Mouse (Mus musculus): ENCODE data around the gene Enpp4. TPM values are rescaled to one million over a fixed set of nuclear protein-coding genes. Genes with fewer than 3 reads are reported as not detected.

Enpp4 gene
- total RNA-seq, 2 experiments from 2014 or later, result 22.0 to 27.1 TPM

DNA sequence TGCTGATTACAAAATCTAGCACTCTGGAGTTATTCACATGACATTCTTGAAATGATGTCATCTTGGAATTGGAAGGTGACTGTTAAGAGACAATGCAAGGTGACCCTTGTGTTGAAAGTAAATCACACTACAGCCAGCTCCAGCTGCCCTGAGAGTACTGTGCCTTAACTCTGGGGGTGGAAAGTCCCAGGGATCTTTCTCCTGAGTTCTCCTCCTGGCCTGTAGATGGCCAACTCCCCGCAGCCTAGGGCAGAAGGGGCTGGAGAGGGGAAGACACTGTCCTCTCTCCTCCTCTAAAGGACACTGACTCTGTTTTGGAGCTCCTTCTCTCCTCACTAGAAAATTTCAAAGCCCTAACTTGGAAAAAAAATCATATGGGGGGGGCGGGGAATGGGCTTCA, 14.1 kb downstream of the Enpp4 start:
- no peak for DNase-seq

DNA sequence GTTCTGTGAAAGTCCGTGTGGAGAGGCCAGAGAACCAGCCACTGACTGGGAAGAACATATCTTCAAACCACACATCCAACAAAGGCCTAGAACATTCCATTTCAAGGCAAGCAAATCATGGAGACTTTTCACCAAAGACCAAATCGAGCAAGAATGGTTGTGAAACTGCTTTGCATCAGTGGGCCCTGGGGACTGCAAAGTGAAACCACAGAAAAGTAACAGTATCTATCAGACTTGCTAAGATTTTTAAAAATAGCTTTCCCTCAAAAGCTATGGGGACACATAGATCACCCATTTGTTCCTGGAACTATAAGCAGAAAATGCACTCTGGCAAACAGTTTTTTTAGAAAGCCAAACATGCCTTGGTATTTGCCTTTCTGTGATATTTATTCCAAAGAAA, 14.7 kb downstream of the Enpp4 start:
- no peak for DNase-seq

DNA sequence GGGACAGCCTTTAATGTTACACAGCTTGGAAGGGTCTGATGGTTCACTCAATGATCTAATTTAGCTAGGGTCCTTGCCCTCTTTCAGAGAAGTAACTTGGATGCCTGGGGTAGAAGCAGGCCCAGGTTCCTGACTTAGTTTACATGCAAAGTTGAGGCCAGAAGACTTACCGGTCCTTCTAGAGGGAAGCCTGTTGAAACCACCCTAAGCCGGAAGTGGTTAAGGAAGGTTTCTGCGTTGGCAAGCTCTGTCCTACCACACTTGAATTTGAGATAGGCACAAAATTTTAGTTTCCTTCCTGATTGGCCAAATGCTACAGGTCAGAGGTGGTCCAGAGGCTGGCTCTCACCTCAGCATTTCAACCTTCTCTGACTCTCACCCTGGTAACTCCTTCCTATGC, 17.4 kb downstream of the Enpp4 start:
- DNase-seq, result no peak

DNA sequence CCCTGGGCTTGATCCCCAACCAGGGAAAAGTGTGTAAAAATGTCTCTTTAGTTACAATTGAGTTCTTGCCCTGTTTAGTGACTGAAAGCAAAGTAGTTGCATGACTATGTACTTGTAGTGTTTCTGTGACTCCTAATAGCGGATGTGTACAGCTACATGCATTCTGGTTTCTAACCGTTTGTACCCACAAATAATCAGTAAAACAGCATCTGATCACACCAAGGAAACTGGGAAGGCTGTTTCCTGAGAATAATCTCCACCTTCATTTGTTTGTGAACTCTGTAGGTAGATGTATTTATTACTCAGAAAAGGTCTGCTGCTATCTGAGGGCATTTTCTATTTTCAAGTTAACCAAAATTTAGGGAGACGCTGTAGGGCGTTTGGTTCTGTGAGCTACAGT, 22.5 kb downstream of the Enpp4 start:
- DNase-seq, result no peak

DNA sequence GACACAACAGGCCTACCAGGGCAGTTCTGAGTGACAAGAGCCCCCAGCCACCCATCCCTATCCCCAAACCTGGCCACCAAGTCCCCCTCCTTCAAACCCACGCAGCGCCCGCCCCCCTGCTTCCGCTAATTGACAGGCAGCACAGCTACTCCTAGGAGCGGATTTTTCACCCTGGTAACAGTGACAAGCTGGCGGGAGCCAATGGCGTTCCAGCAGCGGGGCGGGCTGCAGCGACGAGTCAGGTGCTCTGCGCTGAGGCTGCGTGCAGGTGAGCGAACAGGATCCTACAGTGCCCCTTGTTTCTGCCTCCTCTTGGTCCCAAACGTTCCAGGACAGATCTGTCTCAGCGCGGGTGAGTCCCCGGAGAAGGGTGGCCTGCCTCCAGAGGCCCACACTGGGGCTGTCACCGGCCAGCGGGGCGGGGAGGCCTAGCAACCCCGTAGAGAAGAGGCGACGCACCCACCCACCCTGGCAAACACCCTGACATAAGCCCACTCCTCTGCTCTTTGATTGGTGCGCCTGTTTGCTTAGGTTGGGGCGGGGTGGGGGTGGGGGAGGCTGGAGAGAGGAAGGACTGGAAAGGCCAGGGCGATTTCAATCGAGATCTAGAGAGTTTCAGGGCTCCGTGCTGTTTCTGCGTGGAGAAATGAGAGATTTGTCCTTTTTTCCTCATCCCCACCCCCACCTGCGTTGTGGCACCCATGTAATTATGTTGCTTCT, 26.8 kb downstream of the Enpp4 start, which contains the start of gene Enpp5:
Gene Enpp5, plus strand, starts transcription at position 183 of the 720 bp plus-strand sequence.
- DNase-seq, result peak; percentile 78

DNA sequence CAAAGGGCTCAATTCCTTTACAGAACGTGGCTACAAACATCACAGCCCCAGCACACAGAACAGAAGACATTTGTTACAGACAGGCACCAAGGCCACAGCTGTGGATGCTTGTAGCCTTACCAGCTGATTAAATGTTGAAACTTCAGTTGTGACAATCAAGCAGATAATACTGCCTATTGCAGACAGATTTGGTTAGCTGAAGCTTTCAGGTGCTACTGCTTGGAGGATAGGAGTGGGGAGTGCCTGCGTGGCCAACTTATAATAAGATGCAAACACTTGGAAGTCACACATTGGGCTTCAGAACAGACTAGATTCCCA, 27.8 kb downstream of the Enpp4 start:
- DNase-seq, result no peak

DNA sequence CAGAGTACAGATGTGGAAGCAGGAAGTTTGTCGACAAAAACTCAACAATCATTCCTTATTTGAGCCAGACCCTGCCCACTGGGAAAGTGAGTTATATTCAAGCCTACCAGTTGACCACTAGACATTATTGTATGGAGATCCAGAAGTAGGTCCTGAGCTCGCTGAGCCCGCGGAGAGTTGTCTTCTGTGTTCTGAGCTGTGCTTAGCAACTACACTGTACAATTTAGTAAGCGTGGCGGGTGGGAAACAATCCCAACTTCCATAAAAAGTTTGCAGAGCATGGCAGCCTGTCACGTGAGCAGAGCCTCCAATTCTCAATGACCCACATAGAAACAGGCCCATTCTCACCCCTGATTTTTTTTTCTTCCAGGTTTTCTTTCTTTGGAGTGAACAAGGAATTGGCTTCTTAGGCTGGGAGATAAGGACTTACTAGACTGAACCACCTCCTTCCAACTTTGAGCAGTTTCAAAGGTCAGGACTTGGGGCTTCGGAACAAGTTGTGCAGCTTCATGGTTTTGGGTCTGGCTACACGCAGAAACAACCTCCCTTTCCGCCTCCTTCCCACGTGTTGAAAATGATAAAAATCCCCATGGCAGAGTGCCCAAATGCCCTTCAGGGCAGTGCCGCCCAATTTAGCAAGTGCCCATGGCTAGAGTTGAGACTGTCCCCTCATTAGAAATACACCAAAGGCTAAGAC, 28.3 kb downstream of the Enpp4 start:
- DNase-seq, result no peak

DNA sequence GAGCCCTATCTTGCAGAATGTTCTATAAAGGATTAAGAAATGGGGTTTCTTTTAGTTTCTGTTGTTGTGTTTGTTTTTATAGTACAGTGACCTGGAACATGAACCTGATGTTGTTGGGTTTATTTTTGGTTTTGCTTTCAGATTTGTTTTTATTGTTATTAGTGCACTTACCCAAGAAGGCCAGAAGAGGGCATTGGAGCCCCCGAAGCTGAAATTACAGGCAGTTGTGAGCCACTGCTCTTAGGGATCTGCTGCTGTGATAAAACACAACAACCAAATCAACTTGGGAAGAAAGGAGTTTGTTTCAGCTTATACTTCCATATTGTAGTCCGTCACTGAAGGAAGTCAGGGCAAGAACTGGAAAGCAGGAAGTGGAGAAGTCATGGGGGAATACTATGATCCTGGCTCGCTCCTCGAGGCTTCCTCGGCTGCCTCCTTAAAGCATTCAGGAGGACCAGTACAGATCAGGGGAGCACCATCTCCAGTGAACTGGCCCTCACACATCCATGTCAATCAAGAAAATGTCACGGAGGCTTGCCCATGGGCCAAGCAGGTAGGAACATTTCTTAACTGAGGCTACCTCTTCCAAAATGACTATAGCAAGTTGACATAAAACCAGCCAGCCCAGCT, 29.4 kb downstream of the Enpp4 start:
- no peak for DNase-seq

DNA sequence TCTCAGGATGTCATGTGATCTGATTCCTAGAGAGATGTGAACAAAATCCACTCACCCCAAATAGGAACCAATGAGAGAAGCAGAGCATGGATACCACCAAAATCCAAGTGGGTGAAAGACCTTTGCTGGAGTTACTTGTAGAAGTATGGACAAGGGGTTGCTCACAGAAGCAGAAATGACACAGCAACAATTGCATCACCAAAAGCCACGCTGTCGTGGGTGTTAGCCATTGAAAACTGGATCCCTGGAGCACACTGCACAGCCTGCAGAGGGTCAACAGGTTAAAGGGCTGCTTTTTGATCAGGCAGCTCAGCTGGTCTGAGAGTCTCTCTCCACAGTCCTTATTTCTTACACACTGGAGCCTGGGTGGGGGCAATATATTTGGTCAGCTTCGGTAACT, 30.0 kb downstream of the Enpp4 start:
- DNase-seq, result no peak

DNA sequence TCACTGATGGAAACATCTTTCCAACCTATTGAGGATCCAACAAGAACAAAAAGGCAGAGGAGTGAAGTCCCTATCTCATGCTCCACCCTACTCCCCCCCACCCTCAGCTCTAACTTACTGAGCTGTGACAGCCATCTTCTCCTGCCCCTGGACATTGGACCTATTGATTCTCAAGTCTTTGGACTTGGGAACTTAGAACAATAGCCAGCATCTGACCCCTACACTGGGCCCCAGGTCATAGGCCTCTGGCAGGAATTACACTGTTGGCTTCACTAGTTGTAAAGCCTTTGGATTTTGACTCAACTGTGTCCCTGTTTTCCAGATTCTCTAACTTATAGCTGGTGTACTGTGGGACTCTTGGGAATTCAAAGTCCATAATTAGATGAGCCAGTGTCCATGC, 33.9 kb downstream of the Enpp4 start:
- no peak for DNase-seq

DNA sequence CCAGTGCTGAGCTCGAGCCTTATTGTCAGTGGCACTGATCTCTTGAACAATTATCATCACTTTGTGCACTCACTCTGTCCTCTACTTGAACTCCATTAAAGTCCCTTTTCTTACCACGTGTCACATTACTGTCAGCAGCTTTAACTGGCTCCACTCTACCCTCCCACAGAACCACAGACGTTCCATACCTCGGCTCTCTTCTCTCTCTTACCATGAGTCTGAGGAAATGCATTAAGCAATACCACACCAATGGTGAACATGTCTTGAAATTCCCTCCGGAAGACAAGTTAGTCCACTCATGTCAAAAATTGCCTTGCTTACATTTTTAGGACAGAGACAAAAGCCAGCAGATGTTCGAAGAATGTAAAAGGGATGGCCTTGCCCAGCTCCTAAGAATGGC, 36.7 kb downstream of the Enpp4 start:
- DNase-seq, result no peak

DNA sequence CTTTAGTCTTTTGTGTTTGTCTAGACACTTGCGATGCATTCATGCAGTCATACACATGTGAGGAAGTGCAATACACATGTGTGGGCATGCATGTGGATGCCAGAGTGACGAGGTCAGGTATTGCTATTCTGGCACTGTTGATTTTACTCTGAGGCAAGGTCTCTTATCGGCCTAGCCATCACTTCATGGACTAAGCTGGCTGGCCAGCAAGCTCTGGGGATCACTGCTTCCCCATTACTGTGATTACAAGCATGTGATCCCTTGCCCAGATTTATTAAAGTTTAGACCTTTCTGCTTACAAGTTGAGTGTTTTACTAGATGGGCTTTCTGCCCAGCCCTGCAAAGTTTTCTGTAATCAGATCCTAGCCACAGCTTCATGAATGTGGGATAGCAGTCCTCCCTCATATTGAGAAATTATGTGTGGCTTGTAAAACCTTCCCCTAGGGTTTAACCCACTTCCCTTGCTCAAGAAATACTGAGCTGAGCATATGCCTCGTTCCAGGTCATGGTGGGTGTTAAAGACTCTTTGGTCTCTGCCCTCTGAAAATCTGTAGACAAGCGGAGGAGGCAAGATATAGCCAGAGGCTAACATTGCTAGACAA, 44.2 kb downstream of the Enpp4 start:
- no peak for DNase-seq

DNA sequence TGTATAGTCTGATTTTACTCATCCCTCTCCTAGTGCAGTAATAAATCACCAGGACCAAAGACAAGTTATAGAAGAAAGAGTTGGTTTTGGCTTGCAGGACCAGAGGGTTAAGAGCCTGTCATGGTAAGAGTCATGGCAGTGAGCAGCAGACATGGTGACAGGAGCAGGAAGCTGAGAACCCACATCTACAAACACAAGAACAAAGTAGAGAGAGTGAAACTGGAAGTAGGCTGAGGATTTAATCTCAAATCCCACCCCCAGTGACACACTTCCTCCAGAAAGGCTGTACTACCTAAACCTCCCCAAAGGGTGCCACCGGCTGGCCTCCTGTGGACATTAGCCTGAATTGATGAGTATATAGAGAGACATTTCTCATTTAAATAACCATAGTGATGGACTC, 44.8 kb downstream of the Enpp4 start:
- no peak for DNase-seq

DNA sequence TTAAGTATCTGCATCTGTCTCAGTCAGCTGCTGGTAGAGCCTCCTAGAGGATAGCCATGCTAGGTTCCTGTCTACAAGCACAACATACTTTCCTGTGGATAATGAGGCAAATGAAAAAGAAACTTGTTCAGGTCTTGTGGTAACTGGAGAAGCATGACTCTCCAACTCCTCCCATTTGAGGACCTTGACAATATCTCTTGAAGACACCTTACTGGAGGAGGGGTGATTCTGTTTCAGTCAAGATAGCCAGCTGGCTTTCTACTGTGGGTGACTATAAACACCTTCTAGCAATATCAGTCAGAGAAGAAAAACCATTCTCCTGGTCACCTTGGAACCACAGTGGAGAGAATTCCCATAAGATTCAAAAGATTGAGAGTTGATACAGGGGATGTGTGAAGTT, 47.5 kb downstream of the Enpp4 start:
- no peak for DNase-seq

DNA sequence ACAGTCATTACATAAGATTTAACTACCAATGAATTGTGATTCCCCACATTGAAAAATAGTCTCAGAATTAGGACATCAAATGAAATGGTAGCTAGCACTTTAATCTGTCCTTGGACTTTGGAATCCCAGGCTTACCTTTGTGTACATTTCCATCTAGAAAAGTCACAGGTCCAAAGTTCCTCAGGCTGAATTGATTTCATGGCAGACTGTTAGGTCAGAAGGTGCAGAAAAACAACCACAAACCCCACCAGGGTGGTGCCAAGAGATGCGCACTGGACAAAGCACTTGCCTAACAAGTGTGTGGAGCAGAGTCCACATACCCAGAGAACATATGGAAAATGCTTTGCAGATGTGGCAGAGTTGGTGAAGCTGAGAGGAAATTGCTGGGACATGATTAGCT, 48.5 kb downstream of the Enpp4 start:
- DNase-seq, result no peak

DNA sequence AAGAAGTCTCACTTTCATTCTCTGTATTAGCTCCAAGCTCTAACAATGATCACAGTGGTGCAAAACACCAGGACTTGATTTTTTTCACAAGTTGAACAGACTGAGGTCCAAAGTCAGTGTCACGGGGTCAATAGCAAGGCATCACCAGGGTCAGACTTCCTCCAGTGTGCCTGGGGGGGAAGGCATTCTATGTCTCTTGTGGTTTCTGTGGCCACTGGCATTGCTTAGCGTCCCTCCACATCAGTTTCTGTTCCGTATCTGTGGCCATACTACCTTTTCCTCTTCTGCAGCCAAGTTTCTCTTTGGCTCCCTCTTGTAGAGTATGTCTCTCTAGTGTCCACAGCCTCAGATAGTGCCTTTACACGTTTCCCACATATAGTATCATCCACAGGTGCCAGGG, 52.2 kb downstream of the Enpp4 start:
- DNase-seq, result no peak

Other genes starting within 250 kb of the Enpp4 start
- gene Enpp5, start 27.0 kb downstream of the Enpp4 start, total RNA-seq (2021), result 1 to 10 TPM; 4.1 to 6.0 TPM
- 100 to 1,000 TPM; 137 to 153 TPM for gene Clic5, start 82.8 kb upstream of the Enpp4 start, total RNA-seq (2021)